Mouse (Mus musculus) testis, adult 2 months (tissue): ENCODE results near the gene Slit3. TPM values are rescaled to one million over a fixed set of nuclear protein-coding genes. Genes with fewer than 3 reads are reported as not detected.

Experiments used
- H3K27ac ChIP-seq: fragments of 200-500 bp; 2 replicates; pipeline ENCODE4 v1.5.1; 2012; ENCODE audit warnings: low read depth, low read length; ENCODE audit not compliant: control insufficient read depth, insufficient read depth
- H3K27me3 ChIP-seq: fragments of 200-500 bp; 2 replicates; pipeline ENCODE4 v1.6.1; 2012; ENCODE audit warnings: mild to moderate bottlenecking, low read length, moderate library complexity; ENCODE audit not compliant: control insufficient read depth, insufficient read depth
- H3K36me3 ChIP-seq: fragments of 200-500 bp; 2 replicates; pipeline ENCODE4 v1.6.1; 2012; ENCODE audit warnings: mild to moderate bottlenecking, low read length; ENCODE audit not compliant: control insufficient read depth, insufficient read depth
- H3K4me1 ChIP-seq: fragments of 200-500 bp; 2 replicates; pipeline ENCODE4 v1.6.1; 2012; ENCODE audit warnings: low read length; ENCODE audit not compliant: control insufficient read depth, insufficient read depth
- H3K4me3 ChIP-seq: fragments of 200-500 bp; 2 replicates; pipeline ENCODE4 v1.5.1; 2012; ENCODE audit warnings: low read depth, mild to moderate bottlenecking, low read length, moderate library complexity, mixed read lengths; ENCODE audit not compliant: control insufficient read depth
- CTCF ChIP-seq: fragments of 200-500 bp; IDR thresholded peaks from 2 replicates; pipeline ENCODE4 v1.5.1; 2012; ENCODE audit warnings: low read depth, mild to moderate bottlenecking, inconsistent platforms, low read length, moderate library complexity; ENCODE audit not compliant: control insufficient read depth, insufficient read depth, insufficient replicate concordance
- POLR2A ChIP-seq: fragments of 200-500 bp; IDR thresholded peaks from 2 replicates; pipeline ENCODE4 v1.6.1; 2012; ENCODE audit warnings: low read depth, mild to moderate bottlenecking, inconsistent platforms, low read length, moderate library complexity; ENCODE audit not compliant: control insufficient read depth
- polyA plus RNA-seq: library from polyadenylated mRNA; depleted of rRNA; stranded (reverse); fragments of >200 nt; gene quantifications from 2 replicates; pipeline ENCODE4 v1.2.3, GENCODE M21; 2012

Slit3 gene
- polyA plus RNA-seq, 1 experiment = 8.4 TPM

GRCm38 (mm10) chr11:35440186-35440585 lies 319.2 kb downstream of the Slit3 start:
- no peak overlapping the region for H3K27ac ChIP-seq

GRCm38 (mm10) chr11:35444489-35445100 lies 323.6 kb downstream of the Slit3 start:
- TF ChIP-seq CTCF = no peak
- no peak for TF ChIP-seq POLR2A
- Histone ChIP-seq H3K27me3 (no peaks in the 10 kb centered on the region), H3K36me3 (no peaks in the 10 kb centered on the region), H3K4me1 (no peaks in the 10 kb centered on the region), H3K27ac (no peak overlapping the region), H3K4me3 (no peak overlapping the region)

More at GRCm38 (mm10) chr11:35440186-35440585, 319.2 kb downstream of the Slit3 start:
- TF ChIP-seq POLR2A (no peak), CTCF (no peak)
- H3K4me1 ChIP-seq = no peaks in the 10 kb centered on the region
- H3K27me3 ChIP-seq = no peaks in the 10 kb centered on the region
- no peak overlapping the region for H3K4me3 ChIP-seq
- no peaks in the 10 kb centered on the region for H3K36me3 ChIP-seq

DNA sequence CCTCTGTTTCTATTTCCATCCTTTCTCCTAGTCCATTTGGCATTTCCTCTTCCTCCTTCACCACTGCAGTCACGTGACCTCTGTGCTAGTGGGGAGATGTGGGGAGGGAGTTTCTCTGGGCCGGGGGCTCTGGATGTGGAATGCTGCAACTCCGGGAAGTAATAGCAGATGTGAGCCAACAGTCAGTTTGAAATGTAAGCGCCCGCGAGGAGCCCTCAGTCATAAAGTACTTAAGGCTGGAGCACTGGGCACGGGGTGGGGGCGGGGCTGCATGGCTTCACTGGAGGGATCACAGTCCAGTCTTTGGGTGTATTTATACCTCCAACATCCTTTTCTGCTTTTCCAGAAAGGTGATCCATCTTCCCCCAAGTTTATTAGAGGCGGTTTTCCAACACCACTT lies 326.9 kb downstream of the Slit3 start:
- Histone ChIP-seq H3K4me3 (no peak overlapping the region), H3K36me3 (no peaks in the 10 kb centered on the region), H3K27me3 (no peaks in the 10 kb centered on the region), H3K27ac (no peak overlapping the region), H3K4me1 (no peaks in the 10 kb centered on the region)
- TF ChIP-seq POLR2A (no peak), CTCF (no peak)

GRCm38 (mm10) chr11:35449199-35449598 lies 328.2 kb downstream of the Slit3 start:
- Histone ChIP-seq H3K4me3 (no peak overlapping the region), H3K4me1 (no peaks in the 10 kb centered on the region), H3K27ac (no peak overlapping the region), H3K36me3 (no peaks in the 10 kb centered on the region), H3K27me3 (no peaks in the 10 kb centered on the region)
- TF ChIP-seq POLR2A (no peak), CTCF (no peak)

DNA sequence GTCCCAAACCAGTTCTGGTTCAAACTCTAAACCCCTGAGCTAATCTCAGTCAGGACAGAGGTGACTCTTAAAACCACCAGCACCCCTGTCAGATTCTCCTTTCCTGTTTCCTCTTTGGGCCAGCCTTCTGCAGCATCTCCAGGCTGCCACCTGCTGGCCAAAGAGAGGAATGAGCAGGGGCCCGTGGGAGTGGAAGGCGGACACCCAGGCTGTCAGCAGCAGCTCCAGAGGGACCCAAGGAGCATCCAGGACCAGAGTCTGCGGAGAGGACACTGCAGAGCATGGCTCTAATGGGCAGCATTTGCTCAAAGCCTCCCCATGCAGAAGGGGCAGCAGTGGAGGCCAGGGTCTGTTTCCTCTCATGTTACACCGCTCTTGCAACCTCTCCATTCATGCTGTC lies 330.6 kb downstream of the Slit3 start:
- peak; percentile 81 for TF ChIP-seq CTCF
- TF ChIP-seq POLR2A = no peak
- Histone ChIP-seq H3K27me3 (no peaks in the 10 kb centered on the region), H3K36me3 (no peaks in the 10 kb centered on the region), H3K27ac (no peak overlapping the region), H3K4me3 (no peak overlapping the region), H3K4me1 (no peaks in the 10 kb centered on the region)

DNA sequence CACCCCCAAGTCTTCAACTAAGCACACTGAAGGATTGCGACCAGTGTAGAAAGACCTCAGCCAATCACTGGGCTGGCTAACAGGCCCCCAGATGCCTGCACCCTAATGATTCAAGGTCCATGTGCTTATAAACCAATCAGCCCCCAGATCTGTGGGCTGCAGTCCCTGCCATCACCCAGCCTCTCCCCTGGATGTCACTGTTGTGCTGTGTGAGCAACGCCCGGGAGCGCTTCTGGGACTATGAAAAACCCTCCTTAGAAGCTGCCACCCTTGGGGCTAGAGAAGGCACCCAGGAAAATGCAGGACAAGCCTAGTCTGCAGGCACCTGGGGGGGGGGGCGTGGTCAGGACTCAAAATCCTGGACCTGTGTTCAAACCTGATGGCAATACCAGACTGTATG lies 331.4 kb downstream of the Slit3 start:
- Histone ChIP-seq H3K27me3 (no peaks in the 10 kb centered on the region), H3K36me3 (no peaks in the 10 kb centered on the region), H3K4me1 (no peaks in the 10 kb centered on the region), H3K4me3 (no peak overlapping the region), H3K27ac (no peak overlapping the region)
- TF ChIP-seq POLR2A = no peak
- TF ChIP-seq CTCF = peak; percentile 35; the same call in 1 of the 2 replicates

GRCm38 (mm10) chr11:35454191-35454725 lies 333.2 kb downstream of the Slit3 start:
- H3K27ac ChIP-seq = no peak overlapping the region
- no peaks in the 10 kb centered on the region for H3K4me1 ChIP-seq
- H3K27me3 ChIP-seq = no peaks in the 10 kb centered on the region
- TF ChIP-seq POLR2A = no peak
- TF ChIP-seq CTCF = no peak
- no peaks in the 10 kb centered on the region for H3K36me3 ChIP-seq
- H3K4me3 ChIP-seq = no peak overlapping the region
